ENCODE assay signal across 8 mouse cellular contexts in genomic region chr4:149144459-149144858, GRCm38 (mm10). TPM values are rescaled to one million over a fixed set of nuclear protein-coding genes. Genes with fewer than 3 reads are reported as not detected.
DNase-seq lines count a peak whose midpoint lies in the region; ATAC-seq and TF ChIP-seq lines count a peak whose summit lies in the region.

No protein-coding gene starts in this region.

- no peaks in the 10 kb centered on the region for H3K4me1 ChIP-seq in cortical plate, adult 2 months (ENCODE audit: control insufficient read depth, insufficient read depth, low read length)
- H3K4me1 ChIP-seq in intestine, embryonic 14.5 days (replicated peaks; ENCODE audit: control insufficient read depth, insufficient read depth, low read length) = no peaks in the 10 kb centered on the region

- peak; percentile 97 for TF ChIP-seq CTCF in cortical plate, adult 2 months (IDR thresholded peaks at IDR 0.05; ENCODE audit: extremely low read depth, insufficient read depth, low read length)

- H3K9me3 ChIP-seq in intestine, embryonic 14.5 days (ENCODE audit: control insufficient read depth, low read length) = no peaks in the 10 kb centered on the region

- no peaks in the 10 kb centered on the region for H3K27me3 ChIP-seq in intestine, embryonic 14.5 days (replicated peaks; ENCODE audit: control insufficient read depth, insufficient read depth, low read length)

- H3K36me3 ChIP-seq in intestine, embryonic 14.5 days (ENCODE audit: control insufficient read depth, insufficient read depth, low read length) = peaks cover 4% of the 10 kb centered on the region; the same call in 1 of the 2 replicates

- H3K4me2 ChIP-seq in intestine, embryonic 14.5 days (ENCODE audit: low read length) = no peak overlapping the region

- peak; percentile 73 for ATAC-seq in intestine, embryonic 14.5 days (replicated peaks; ENCODE audit: low FRiP score, low TSS enrichment, low read depth)

- H3K27ac ChIP-seq in cortical plate, adult 2 months (ENCODE audit: insufficient read depth, low read length) = no peak overlapping the region
- no peak overlapping the region for H3K27ac ChIP-seq in intestine, embryonic 14.5 days (ENCODE audit: low read depth)

- DNase-seq in adrenal gland, adult (ENCODE audit: inconsistent age in 2 of 2, low spot score in 1 of 2) = peak; percentile 82 to 95
- DNase-seq in gastrocnemius, postnatal 14 days = peak; percentile 77
- DNase-seq in intestine, embryonic 14.5 days (ENCODE audit: low spot score) = peak; percentile 95
- peak; percentile 78 to 82 for DNase-seq in left cerebral cortex, postnatal 10 days (ENCODE audit: extremely low spot score in 1 of 2, low spot score in 2 of 2)
- DNase-seq in mesoderm, embryonic 11.5 days (ENCODE audit: low read depth, low spot score) = peak; percentile 87
- peak; percentile 81 for DNase-seq in right cerebral cortex, postnatal 25 days
- DNase-seq in urinary bladder, postnatal 4 days (ENCODE audit: low spot score in 2 of 2) = peak; percentile 73 to 85

- no peak overlapping the region for H3K9ac ChIP-seq in intestine, embryonic 14.5 days (ENCODE audit: low read length)

- H3K4me3 ChIP-seq in cortical plate, adult 2 months (ENCODE audit: insufficient read depth, low read length) = no peak overlapping the region
- H3K4me3 ChIP-seq in intestine, embryonic 14.5 days (ENCODE audit: low read depth, low read length) = no peak overlapping the region

- 4% methylated on average over 3 of the region's 3 CpGs for WGBS in intestine, embryonic 14.5 days

- intact Hi-C loops in gastrocnemius, postnatal 14 days (cut with DNase I; ENCODE audit: low total_unique reads) = loop anchor here (10.0 kb wide), 1 partner anchor 460 kb away; no protein-coding TSS in a partner anchor
- intact Hi-C loops in left cerebral cortex, postnatal 10 days (cut with DNase I) = loop anchor here (10.0 kb wide), 1 partner anchor 400 kb away; no protein-coding TSS in a partner anchor

- TF ChIP-seq POLR2A in cortical plate, adult 2 months (IDR thresholded peaks at IDR 0.05; ENCODE audit: extremely low read depth, insufficient read depth, low read length) = no peak

RNA-seq across cellular contexts. Expression of gene Cenps, which starts 7.0 kb away (rescaled TPM):
- 5.4 and 6.0 TPM in 2 replicates for polyA plus RNA-seq in cortical plate, adult 2 months (2012; rRNA removed)
- total RNA-seq in gastrocnemius, postnatal 14 days (2021) = 1 to 10 TPM; 5.6 to 6.5 TPM
- polyA plus RNA-seq in intestine, embryonic 14.5 days (2014; fragmentation: Nextera tagmentation; extraction: Ambion mirVana) = 30.1 and 33.8 TPM in 2 replicates
- 10 to 100 TPM; 26.1 to 32.4 TPM for total RNA-seq in left cerebral cortex, postnatal 10 days (2021)

RNA-seq across cellular contexts. Expression of gene Cort, which starts 17.9 kb away (rescaled TPM):
- 10.2 and 10.6 TPM in 2 replicates for polyA plus RNA-seq in cortical plate, adult 2 months (2012; rRNA removed)
- total RNA-seq in gastrocnemius, postnatal 14 days (2021) = under 1 TPM in 1 of 2 experiments, not detected in 1; 0.33 TPM
- 0.38 TPM in 1 of 2 replicates, not detected in the other for polyA plus RNA-seq in intestine, embryonic 14.5 days (2014; fragmentation: Nextera tagmentation; extraction: Ambion mirVana)
- total RNA-seq in left cerebral cortex, postnatal 10 days (2021) = 10 to 100 TPM; 11.6 to 13.4 TPM

RNA-seq across cellular contexts. Expression of gene Pgd, which starts 22.1 kb away (rescaled TPM):
- polyA plus RNA-seq in cortical plate, adult 2 months (2012; rRNA removed) = 47.8 and 48.5 TPM in 2 replicates
- 10 to 100 TPM; 20.7 to 22.4 TPM for total RNA-seq in gastrocnemius, postnatal 14 days (2021)
- 67.2 and 76.5 TPM in 2 replicates for polyA plus RNA-seq in intestine, embryonic 14.5 days (2014; fragmentation: Nextera tagmentation; extraction: Ambion mirVana)
- total RNA-seq in left cerebral cortex, postnatal 10 days (2021) = 10 to 100 TPM; 49.0 to 49.9 TPM

RNA-seq across cellular contexts. Expression of gene Dffa, which starts 40.5 kb away (rescaled TPM):
- polyA plus RNA-seq in cortical plate, adult 2 months (2012; rRNA removed) = 49.3 and 52.8 TPM in 2 replicates
- 10 to 100 TPM; 43.4 to 47.4 TPM for total RNA-seq in gastrocnemius, postnatal 14 days (2021)
- 37.4 and 39.8 TPM in 2 replicates for polyA plus RNA-seq in intestine, embryonic 14.5 days (2014; fragmentation: Nextera tagmentation; extraction: Ambion mirVana)
- total RNA-seq in left cerebral cortex, postnatal 10 days (2021) = 10 to 100 TPM; 55.8 to 62.7 TPM

RNA-seq across cellular contexts. Expression of gene Pex14, which starts 44.8 kb away (rescaled TPM):
- 41.1 and 42.4 TPM in 2 replicates for polyA plus RNA-seq in cortical plate, adult 2 months (2012; rRNA removed)
- total RNA-seq in gastrocnemius, postnatal 14 days (2021) = 10 to 100 TPM; 19.4 to 20.5 TPM
- 43.9 and 46.0 TPM in 2 replicates for polyA plus RNA-seq in intestine, embryonic 14.5 days (2014; fragmentation: Nextera tagmentation; extraction: Ambion mirVana)
- total RNA-seq in left cerebral cortex, postnatal 10 days (2021) = 10 to 100 TPM; 34.8 to 36.9 TPM

Comparison
In these comparisons a context has a peak if more than half of its experiments do, and no peak if none do; other contexts are left out.
1. RNA of gene Cort, which starts 17.9 kb away (total RNA-seq): 11.6 to 13.4 TPM in left cerebral cortex, postnatal 10 days; 0.33 TPM in gastrocnemius, postnatal 14 days; every median in the first group is over 4 times any median in the second.
2. Peak in every context shown above with its lines, with median percentiles within 50 percentile points of each other: DNase-seq.